Mouse (Mus musculus): ENCODE data around the gene Olfr1043. TPM values are rescaled to one million over a fixed set of nuclear protein-coding genes. Genes with fewer than 3 reads are reported as not detected.

Gene Olfr1043
- polyA plus RNA-seq, 1 experiment from 2014 or later, result not detected

Other genes starting within 250 kb of the Olfr1043 start
- not detected in 2 replicates for gene Olfr1026, start 246.0 kb downstream of the Olfr1043 start, polyA plus RNA-seq (2015; fragmentation: Nextera tagmentation; extraction: Ambion mirVana)
- not detected in 2 replicates for gene Olfr1028, start 217.1 kb downstream of the Olfr1043 start, polyA plus RNA-seq (2015; fragmentation: Nextera tagmentation; extraction: Ambion mirVana)
- gene Olfr1029, start 193.6 kb downstream of the Olfr1043 start, polyA plus RNA-seq (2015; fragmentation: Nextera tagmentation; extraction: Ambion mirVana), result not detected in 2 replicates
- gene Olfr1030, start 188.2 kb downstream of the Olfr1043 start, polyA plus RNA-seq (2015; fragmentation: Nextera tagmentation; extraction: Ambion mirVana), result not detected in 2 replicates
- gene Olfr1031, start 177.2 kb downstream of the Olfr1043 start, polyA plus RNA-seq (2015; fragmentation: Nextera tagmentation; extraction: Ambion mirVana), result not detected in 2 replicates
- not detected in 2 replicates for gene Olfr1032, start 162.0 kb downstream of the Olfr1043 start, polyA plus RNA-seq (2015; fragmentation: Nextera tagmentation; extraction: Ambion mirVana)
- 2.3 and 3.1 TPM in 2 replicates for gene Olfr1033, start 146.9 kb downstream of the Olfr1043 start, polyA plus RNA-seq (2015; fragmentation: Nextera tagmentation; extraction: Ambion mirVana)
- not detected in 2 replicates for gene Olfr1034, start 121.7 kb downstream of the Olfr1043 start, polyA plus RNA-seq (2015; fragmentation: Nextera tagmentation; extraction: Ambion mirVana)
- gene Olfr1036, start 93.5 kb downstream of the Olfr1043 start, polyA plus RNA-seq (2015; fragmentation: Nextera tagmentation; extraction: Ambion mirVana), result not detected in 2 replicates
- gene Olfr1037, start 80.1 kb downstream of the Olfr1043 start, polyA plus RNA-seq (2015; fragmentation: Nextera tagmentation; extraction: Ambion mirVana), result not detected in 2 replicates
- not detected in 2 replicates for gene Olfr1039, start 31.6 kb downstream of the Olfr1043 start, polyA plus RNA-seq (2015; fragmentation: Nextera tagmentation; extraction: Ambion mirVana)
- not detected in 2 replicates for gene Olfr1040, start 20.8 kb downstream of the Olfr1043 start, polyA plus RNA-seq (2015; fragmentation: Nextera tagmentation; extraction: Ambion mirVana)
- gene Olfr1042, start 5.7 kb downstream of the Olfr1043 start, polyA plus RNA-seq (2015; fragmentation: Nextera tagmentation; extraction: Ambion mirVana), result not detected in 2 replicates
- gene Olfr1044, start 10.3 kb upstream of the Olfr1043 start, polyA plus RNA-seq (2015; fragmentation: Nextera tagmentation; extraction: Ambion mirVana), result not detected in 2 replicates
- gene Olfr52, start 18.2 kb upstream of the Olfr1043 start, polyA plus RNA-seq (2015; fragmentation: Nextera tagmentation; extraction: Ambion mirVana), result not detected in 2 replicates
- not detected in 2 replicates for gene Olfr1045, start 35.5 kb upstream of the Olfr1043 start, polyA plus RNA-seq (2015; fragmentation: Nextera tagmentation; extraction: Ambion mirVana)
- gene Olfr1046, start 51.8 kb upstream of the Olfr1043 start, polyA plus RNA-seq (2015; fragmentation: Nextera tagmentation; extraction: Ambion mirVana), result not detected in 2 replicates
- not detected in 2 replicates for gene Olfr1047, start 63.9 kb upstream of the Olfr1043 start, polyA plus RNA-seq (2015; fragmentation: Nextera tagmentation; extraction: Ambion mirVana)
- gene Olfr1048, start 72.8 kb upstream of the Olfr1043 start, polyA plus RNA-seq (2015; fragmentation: Nextera tagmentation; extraction: Ambion mirVana), result not detected in 2 replicates
- gene Olfr1049, start 90.8 kb upstream of the Olfr1043 start, polyA plus RNA-seq (2015; fragmentation: Nextera tagmentation; extraction: Ambion mirVana), result not detected in 2 replicates
- not detected in 2 replicates for gene Olfr1051, start 111.6 kb upstream of the Olfr1043 start, polyA plus RNA-seq (2015; fragmentation: Nextera tagmentation; extraction: Ambion mirVana)
- gene Olfr1052, start 124.9 kb upstream of the Olfr1043 start, polyA plus RNA-seq (2015; fragmentation: Nextera tagmentation; extraction: Ambion mirVana), result not detected in 2 replicates
- gene Olfr1053, start 147.8 kb upstream of the Olfr1043 start, polyA plus RNA-seq (2015; fragmentation: Nextera tagmentation; extraction: Ambion mirVana), result not detected in 2 replicates
- not detected in 2 replicates for gene Olfr1054, start 167.9 kb upstream of the Olfr1043 start, polyA plus RNA-seq (2015; fragmentation: Nextera tagmentation; extraction: Ambion mirVana)
- gene Olfr1055, start 182.8 kb upstream of the Olfr1043 start, polyA plus RNA-seq (2015; fragmentation: Nextera tagmentation; extraction: Ambion mirVana), result not detected in 2 replicates
- not detected in 2 replicates for gene Olfr1056, start 194.9 kb upstream of the Olfr1043 start, polyA plus RNA-seq (2015; fragmentation: Nextera tagmentation; extraction: Ambion mirVana)
- gene Olfr1057, start 210.9 kb upstream of the Olfr1043 start, polyA plus RNA-seq (2015; fragmentation: Nextera tagmentation; extraction: Ambion mirVana), result not detected in 2 replicates
- gene Olfr1058, start 221.0 kb upstream of the Olfr1043 start, polyA plus RNA-seq (2015; fragmentation: Nextera tagmentation; extraction: Ambion mirVana), result not detected in 2 replicates
- not detected in 2 replicates for gene Olfr1061, start 246.5 kb upstream of the Olfr1043 start, polyA plus RNA-seq (2015; fragmentation: Nextera tagmentation; extraction: Ambion mirVana)